Mouse (Mus musculus) brain, embryonic 14.5 days (tissue): Measurements from ENCODE around the gene 4931422A03Rik. TPM values are rescaled to one million over a fixed set of nuclear protein-coding genes. Genes with fewer than 3 reads are reported as not detected.

Experiments used
- DNase-seq: peaks from one replicate; pipeline ENCODE4 v3.0.0-alpha.2; 2011; ENCODE audit warnings: low read depth
- CTCF ChIP-seq: fragments of 200-500 bp; IDR thresholded peaks from 2 replicates; pipeline ENCODE4 v1.5.1; 2012; ENCODE audit warnings: inconsistent platforms, mild to moderate bottlenecking, moderate library complexity, borderline replicate concordance; ENCODE audit not compliant: insufficient read depth, insufficient read length; ENCODE audit errors: extremely low read depth
- POLR2A ChIP-seq: fragments of 200-500 bp; IDR thresholded peaks from 2 replicates; pipeline ENCODE4 v1.6.1; 2012; ENCODE audit warnings: mild to moderate bottlenecking, inconsistent platforms, borderline replicate concordance; ENCODE audit not compliant: poor library complexity, insufficient read depth, insufficient read length, severe bottlenecking; ENCODE audit errors: extremely low read depth
- polyA plus RNA-seq: library from polyadenylated mRNA; depleted of rRNA; stranded (reverse); fragments of >200 nt; gene quantifications from 2 replicates; pipeline ENCODE4 v1.2.3, GENCODE M21; 2012

Gene 4931422A03Rik
- polyA plus RNA-seq, 1 experiment: 0.08 TPM

- no peak for TF ChIP-seq POLR2A
- no peak for TF ChIP-seq CTCF
- DNase-seq: peak; percentile 62
These were observed 50.4 kb downstream of the 4931422A03Rik start for GRCm38 (mm10) chr2:103977716-103978115.

DNA sequence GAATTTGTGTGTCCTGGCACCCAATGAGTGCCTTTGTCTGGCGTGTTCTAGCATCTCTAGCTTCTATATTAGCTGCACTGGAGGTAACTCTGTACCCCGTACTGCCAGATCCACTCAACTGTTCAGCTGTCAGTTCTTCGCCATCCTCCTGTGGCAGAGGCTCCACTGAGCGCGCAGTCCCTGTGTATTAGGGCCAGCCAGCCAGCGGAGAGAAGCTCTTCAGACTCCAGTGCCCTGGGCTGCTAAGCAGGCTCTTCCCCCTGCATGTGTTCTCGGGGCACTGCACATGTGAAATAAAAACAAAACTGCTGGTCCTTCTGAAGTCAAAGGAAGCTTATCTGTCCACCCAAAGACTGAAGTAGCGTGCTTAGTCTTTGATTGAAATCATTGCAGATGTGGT, 50.9 kb downstream of the 4931422A03Rik start:
- no peak for TF ChIP-seq POLR2A
- DNase-seq: peak; percentile 50

DNA sequence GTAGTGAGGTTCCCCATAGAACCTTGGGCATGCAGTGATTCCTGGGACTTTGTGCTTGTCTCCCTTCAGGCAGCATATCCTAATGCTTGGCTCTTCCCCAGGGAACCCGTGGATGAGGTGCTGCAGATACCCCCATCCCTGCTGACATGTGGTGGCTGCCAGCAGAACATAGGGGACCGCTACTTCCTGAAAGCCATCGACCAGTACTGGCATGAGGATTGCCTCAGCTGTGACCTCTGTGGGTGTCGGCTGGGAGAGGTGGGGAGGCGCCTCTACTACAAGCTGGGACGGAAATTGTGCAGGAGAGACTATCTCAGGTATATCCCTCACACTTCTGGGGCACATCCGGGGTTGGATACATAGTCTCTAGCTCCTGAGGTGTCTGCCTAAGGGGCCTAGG, 52.3 kb downstream of the 4931422A03Rik start:
- no peak for TF ChIP-seq POLR2A
- no peak for TF ChIP-seq CTCF
- DNase-seq: no peak

- TF ChIP-seq POLR2A (no peak), CTCF (no peak)
- no peak for DNase-seq
These were observed 56.3 kb downstream of the 4931422A03Rik start for GRCm38 (mm10) chr2:103971838-103972237.

DNA sequence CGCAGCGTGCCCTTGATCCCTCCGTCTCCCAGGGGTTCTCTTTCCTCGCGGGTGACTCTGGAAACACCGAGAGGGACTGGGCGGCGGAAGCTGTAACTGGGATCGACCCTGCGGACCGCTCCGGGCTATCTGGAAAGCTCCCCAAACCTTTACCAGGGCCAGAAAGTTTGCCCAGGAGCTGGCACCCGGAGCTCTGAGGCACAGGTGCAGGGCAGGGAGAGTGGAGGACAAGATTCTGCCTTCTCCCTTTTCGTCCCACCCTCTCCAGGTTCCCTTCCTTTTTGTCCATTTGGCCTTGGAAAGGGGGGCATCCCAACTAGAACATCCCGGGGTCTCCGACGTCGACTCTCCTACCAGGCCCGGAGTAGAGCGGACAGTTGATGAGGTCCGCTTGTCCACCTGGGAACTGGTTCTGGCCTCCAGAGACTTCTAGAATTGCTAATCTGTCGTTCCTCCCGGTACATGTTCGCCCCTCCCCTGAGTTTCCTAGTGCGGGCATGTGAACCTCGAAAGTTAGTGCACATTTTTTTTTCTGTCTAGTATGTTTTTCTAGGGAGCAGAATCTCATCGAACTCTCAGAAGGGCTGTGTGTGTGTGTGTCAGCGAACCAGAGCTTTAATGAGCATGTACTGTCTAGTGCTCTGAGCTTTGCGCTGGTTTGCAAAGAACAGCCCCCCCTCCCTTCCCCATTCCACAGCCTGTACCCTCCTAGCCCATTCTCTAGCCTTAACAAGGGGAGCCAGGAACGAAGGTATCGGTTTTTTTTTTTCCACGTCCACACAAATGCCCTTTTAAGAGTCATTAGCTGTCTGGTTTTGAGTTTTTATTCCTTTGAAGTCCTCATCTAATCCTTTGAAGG, 57.1 kb downstream of the 4931422A03Rik start:
- no peak for TF ChIP-seq POLR2A
- no peak for TF ChIP-seq CTCF
- DNase-seq: peak; percentile 46

DNA sequence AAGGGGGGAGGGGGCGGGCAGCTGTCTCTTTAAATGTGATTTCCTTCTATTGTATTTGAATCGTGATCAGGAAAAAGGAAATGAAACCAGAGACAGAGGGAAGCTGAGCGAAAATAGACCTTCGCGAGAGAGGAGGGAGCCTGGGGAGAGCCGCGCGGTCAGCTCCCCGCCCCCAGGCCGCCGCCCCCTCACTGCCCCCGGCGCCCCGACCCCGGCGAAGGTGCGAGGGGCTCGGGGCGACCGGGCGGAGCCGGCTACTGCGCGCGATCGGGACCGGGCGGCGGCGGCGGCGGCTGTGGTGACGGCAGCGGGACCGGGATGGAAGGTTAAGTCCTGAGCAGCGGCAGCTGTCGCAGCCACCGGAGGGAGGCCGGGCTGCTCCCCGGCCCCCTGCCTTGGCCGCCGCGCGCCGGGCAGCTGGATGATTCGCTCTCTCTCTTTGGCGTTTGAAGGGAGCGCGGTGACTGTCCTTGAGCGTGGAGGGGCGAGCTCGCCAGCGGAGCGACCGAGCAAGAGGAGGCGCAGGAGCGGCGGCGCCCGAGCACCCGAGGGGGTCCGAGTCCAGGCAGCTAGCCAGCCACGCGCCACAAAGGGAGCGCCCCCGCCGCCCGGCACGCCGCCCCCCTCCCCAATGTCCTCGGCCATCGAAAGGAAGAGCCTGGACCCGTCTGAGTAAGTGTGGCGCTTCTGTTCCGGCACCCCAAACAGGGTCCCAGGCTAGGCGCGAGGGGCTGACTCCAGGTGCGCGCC, 57.9 kb downstream of the 4931422A03Rik start:
- TF ChIP-seq CTCF (no peak), POLR2A (no peak)
- peak; percentile 70 for DNase-seq

GRCm38 (mm10) chr2:103969437-103970040, 58.6 kb downstream of the 4931422A03Rik start:
- TF ChIP-seq CTCF (no peak), POLR2A (no peak)
- DNase-seq: peak; percentile 84

DNA sequence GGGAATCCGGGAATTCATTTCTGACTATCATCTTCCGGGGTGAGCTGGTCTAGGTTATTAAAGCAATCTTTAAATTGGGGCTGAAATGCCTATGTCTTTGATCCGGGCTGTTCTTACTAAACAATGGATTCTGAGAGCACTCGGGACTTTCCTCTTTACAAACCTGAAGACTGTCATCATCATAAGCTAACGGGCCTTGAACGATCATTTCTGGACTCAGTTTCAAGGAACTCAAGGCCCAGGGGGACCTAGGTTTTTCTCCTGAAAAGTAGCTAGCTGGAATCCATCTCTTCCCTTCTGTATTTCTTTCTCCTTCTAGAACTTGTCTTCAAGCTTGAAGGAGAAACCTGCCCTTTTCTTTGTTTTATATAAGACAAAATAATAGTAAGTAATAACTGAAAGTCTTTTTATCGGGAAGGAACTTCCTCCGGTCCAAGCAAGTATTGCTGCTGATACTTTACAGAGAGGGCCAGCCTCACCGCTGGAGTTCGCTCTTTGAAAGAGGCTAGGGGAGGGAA, 59.2 kb downstream of the 4931422A03Rik start:
- no peak for DNase-seq
- TF ChIP-seq CTCF: no peak
- no peak for TF ChIP-seq POLR2A

GRCm38 (mm10) chr2:103968186-103968585, 60.0 kb downstream of the 4931422A03Rik start:
- DNase-seq: no peak
- TF ChIP-seq POLR2A (no peak), CTCF (no peak)

- no peak for TF ChIP-seq CTCF
- TF ChIP-seq POLR2A: no peak
- no peak for DNase-seq
These were observed 62.8 kb downstream of the 4931422A03Rik start for GRCm38 (mm10) chr2:103965391-103965790.

DNA sequence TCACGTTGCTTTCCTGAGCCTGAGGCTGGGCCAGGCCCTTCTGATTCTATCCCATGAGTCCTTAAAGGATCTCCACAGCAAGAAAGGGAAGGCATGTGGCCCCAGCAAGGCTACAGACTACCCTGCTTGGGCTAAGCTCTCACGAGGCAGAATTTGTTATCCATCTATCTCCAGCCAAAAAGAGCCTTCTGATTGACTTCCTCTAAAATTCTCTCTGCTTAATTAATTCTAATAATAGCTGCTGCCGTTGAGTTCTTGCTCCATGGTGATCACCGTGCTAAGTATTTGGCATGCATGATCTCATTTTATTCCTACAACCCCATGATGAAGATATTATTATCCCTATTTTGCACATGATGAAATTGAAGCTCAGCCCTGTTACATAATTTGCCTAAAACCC, 65.8 kb downstream of the 4931422A03Rik start:
- no peak for DNase-seq
- TF ChIP-seq CTCF: no peak
- no peak for TF ChIP-seq POLR2A
